Mouse (Mus musculus) hematopoietic multipotent progenitor cell, adult 10-12 weeks (in vitro differentiated cells): ENCODE measurements around the gene Ghitm. TPM values are rescaled to one million over a fixed set of nuclear protein-coding genes. Genes with fewer than 3 reads are reported as not detected.

Experiments
- polyA plus RNA-seq: library from polyadenylated mRNA; stranded (reverse); fragments of >175 nt; gene quantifications from 2 replicates; pipeline ENCODE4 v1.2.3, GENCODE M21; 2012; ENCODE audit warnings: low replicate concordance

Ghitm gene
- polyA plus RNA-seq, result 29.1 and 35.3 TPM in 2 replicates

DNA sequence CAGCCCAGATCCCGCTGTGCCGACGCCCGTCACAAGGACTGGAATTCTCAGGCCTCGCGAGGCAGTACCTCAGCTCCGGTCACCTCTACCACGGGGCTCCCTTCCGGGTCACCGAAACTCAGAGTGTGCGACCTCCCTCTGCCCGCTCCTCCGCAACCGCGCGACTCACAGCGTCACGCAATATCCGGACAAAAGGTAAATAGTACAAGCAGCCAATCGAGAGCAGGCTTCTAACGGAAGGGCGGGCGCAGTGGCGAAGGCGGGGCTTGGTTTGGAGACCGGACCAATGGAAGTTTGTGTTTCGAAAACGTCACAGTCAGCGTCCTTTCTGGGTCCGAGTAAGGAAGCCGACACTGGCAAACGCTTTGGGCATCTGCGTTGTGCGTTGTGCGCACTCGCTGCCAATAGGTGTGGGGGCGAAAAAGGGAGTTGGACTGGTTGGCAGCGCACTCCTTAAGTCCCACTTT, at the start of gene Ghitm:
Ghitm (minus strand) TSS at position 146 of the 467 bp plus-strand sequence.

DNA sequence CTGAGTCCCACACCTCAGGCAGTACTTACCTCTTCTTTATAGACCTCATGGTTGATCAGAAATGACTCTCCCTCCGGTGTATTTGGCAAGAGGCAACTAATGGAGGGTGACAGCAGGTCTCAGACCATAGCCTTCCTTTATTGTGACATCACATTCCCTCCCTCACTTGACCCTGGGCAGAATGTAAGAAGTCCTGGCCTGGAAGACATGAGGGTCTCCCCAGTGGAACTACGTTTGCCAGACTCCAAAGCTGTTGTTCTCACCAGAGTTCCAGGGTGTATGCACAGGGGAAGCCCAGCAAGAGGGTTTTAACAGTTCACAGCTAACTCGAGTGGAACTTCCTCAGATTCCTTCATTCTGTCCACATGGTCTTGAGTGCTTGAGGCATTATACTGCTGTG, 21.1 kb downstream of the Ghitm start, which contains the start of gene 2610528A11Rik:
2610528A11Rik (minus strand) TSS at position 101 of the 400 bp plus-strand sequence.

DNA sequence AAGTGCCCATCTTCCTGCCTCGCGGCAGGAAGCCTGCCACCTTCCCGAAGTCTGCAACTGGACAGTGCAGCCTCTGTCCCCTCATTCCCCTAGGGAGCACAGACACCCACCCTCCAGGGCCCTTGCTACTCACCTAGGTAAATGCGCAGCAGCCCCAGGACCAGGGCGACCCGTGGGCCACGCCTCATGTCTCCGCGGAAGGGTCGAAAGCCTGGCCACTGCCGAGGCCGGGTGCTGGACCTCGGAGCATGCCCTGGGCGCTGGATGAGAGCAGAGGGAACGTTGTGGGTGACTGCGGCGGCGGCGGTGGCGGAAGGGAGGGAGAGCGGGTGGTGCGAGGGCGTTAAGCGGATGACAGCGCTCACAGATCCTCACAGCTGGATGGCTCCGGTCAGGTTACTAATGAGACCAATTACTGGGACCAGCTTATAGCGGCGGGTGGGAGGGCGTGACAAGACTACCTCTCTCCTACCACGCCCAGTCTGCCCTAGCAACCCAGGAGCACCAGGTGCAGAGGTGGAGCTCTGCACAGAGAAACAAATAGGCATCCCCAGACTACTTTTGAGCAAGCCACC, 37.0 kb downstream of the Ghitm start, which contains the start of gene Cdhr1:
Cdhr1 (minus strand) TSS at position 392 of the 575 bp plus-strand sequence.

Other genes starting within 250 kb of the Ghitm start
- gene Ccser2, start 166.5 kb downstream of the Ghitm start, polyA plus RNA-seq, result 4.2 and 5.5 TPM in 2 replicates
- not detected in 2 replicates for gene Rgr, start 86.3 kb downstream of the Ghitm start, polyA plus RNA-seq
- not detected in 2 replicates for gene Lrit1, start 80.4 kb downstream of the Ghitm start, polyA plus RNA-seq
- not detected in 2 replicates for gene Lrit2, start 67.3 kb downstream of the Ghitm start, polyA plus RNA-seq
- 0.07 and 0.13 TPM in 2 replicates for gene Cdhr1, start 36.9 kb downstream of the Ghitm start, polyA plus RNA-seq
- 0.28 TPM in 1 of 2 replicates, not detected in the other for gene 2610528A11Rik, start 21.2 kb downstream of the Ghitm start, polyA plus RNA-seq